Mouse (Mus musculus): ENCODE measurements around the gene Lcor. TPM values are rescaled to one million over a fixed set of nuclear protein-coding genes. Genes with fewer than 3 reads are reported as not detected.

Lcor gene
- polyA plus RNA-seq, 1 experiment from 2014 or later = 9.2 TPM

GRCm38 (mm10) chr19:41476530-41477249 is 5.7 kb upstream of the Lcor start:
- no peak for ATAC-seq (ENCODE audit: extremely low read depth, insufficient number of reproducible peaks, low FRiP score, low TSS enrichment)
- Histone ChIP-seq H3K4me1 (peaks cover 7% of the 10 kb centered on the region), H3K27me3 (replicated peaks) (no peaks in the 10 kb centered on the region), H3K4me3 (no peak overlapping the region), H3K9ac (no peak overlapping the region), H3K4me2 (no peak overlapping the region), H3K36me3 (no peaks in the 10 kb centered on the region), H3K9me3 (no peaks in the 10 kb centered on the region), H3K27ac (replicated peaks) (no peak overlapping the region)
- 79% methylated on average over 3 of the region's 3 CpGs for WGBS

- WGBS = 10% methylated on average over 15 of the region's 15 CpGs
- Histone ChIP-seq H3K4me3 (peak overlapping the region; percentile 96), H3K9me3 (no peaks in the 10 kb centered on the region), H3K27ac (replicated peaks) (peak overlapping the region; percentile 99), H3K4me2 (peak overlapping the region; percentile 81), H3K4me1 (peaks cover 31% of the 10 kb centered on the region), H3K36me3 (no peaks in the 10 kb centered on the region), H3K9ac (peak overlapping the region; percentile 97), H3K27me3 (replicated peaks) (no peaks in the 10 kb centered on the region)
- ATAC-seq (ENCODE audit: extremely low read depth, insufficient number of reproducible peaks, low FRiP score, low TSS enrichment) = no peak
These were observed 1.2 kb upstream of the Lcor start for GRCm38 (mm10) chr19:41481030-41481886.

DNA sequence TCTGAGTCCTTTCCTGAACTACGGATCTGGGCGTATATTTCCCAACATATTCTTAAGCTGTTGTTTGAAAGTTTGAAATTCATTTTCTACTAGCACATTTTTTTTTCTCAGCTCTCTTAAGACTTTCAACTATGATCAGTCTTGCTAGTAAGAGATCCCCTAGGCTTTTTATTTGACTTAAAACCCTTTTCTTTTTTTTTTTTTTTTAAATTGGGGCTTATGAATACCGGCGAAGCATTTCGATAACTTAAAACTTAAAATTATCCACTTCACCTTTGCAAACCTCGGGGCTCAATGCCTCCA is 599 bp upstream of the Lcor start:
- Histone ChIP-seq H3K4me2 (peak overlapping the region; percentile 81), H3K27me3 (replicated peaks) (no peaks in the 10 kb centered on the region), H3K27ac (replicated peaks) (peak overlapping the region; percentile 99), H3K9me3 (no peaks in the 10 kb centered on the region), H3K9ac (peak overlapping the region; percentile 97), H3K36me3 (no peaks in the 10 kb centered on the region), H3K4me1 (peaks cover 36% of the 10 kb centered on the region), H3K4me3 (peak overlapping the region; percentile 96)
- ATAC-seq (ENCODE audit: extremely low read depth, insufficient number of reproducible peaks, low FRiP score, low TSS enrichment) = no peak
- 5% methylated on average over 6 of the region's 6 CpGs for WGBS

GRCm38 (mm10) chr19:41482909-41483444 is 540 bp downstream of the Lcor start:
- no peaks in the 10 kb centered on the region for H3K9me3 ChIP-seq
- no peaks in the 10 kb centered on the region for H3K36me3 ChIP-seq
- peak overlapping the region; percentile 96 for H3K4me3 ChIP-seq
- peak; percentile 73 for ATAC-seq (ENCODE audit: extremely low read depth, insufficient number of reproducible peaks, low FRiP score, low TSS enrichment)
- H3K4me1 ChIP-seq = peaks cover 41% of the 10 kb centered on the region
- H3K27ac ChIP-seq (replicated peaks) = peak overlapping the region; percentile 99
- WGBS = under 1% methylated on average over 62 of the region's 91 CpGs
- H3K27me3 ChIP-seq (replicated peaks) = no peaks in the 10 kb centered on the region
- H3K9ac ChIP-seq = peak overlapping the region; percentile 97
- peak overlapping the region; percentile 81 for H3K4me2 ChIP-seq

DNA sequence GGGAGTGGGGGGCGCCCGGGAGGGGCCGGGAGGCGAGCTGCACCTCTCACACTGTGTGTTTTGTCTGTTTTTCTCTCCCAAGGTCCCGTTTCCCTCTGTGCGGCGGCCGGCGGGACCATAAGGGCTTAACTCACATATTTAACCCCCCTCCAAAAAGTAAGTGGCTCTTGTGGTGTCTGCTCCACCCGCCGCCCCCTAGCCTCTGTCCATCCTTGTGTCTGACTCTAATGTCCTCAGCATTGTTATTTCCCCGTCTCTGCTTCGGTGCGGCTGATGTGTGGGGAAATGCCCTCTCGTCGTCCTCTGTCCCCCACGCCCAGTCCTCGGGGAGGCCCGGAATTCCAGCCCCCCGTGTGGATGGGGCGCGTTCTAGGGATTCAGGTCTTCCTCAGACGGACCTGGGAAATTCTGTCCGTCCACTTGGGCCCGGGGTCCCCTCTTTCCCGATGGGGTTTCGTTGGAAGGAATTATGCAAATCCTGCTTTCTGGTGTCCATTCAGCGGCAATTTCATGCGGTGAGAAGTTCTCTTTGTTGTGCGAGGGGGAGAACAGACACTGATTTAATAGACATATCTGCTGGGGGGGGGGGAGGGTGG is 1.1 kb downstream of the Lcor start:
- under 1% methylated on average over 30 of the region's 30 CpGs for WGBS
- ATAC-seq (ENCODE audit: extremely low read depth, insufficient number of reproducible peaks, low FRiP score, low TSS enrichment) = no peak; the same call in 1 of the 2 replicates

GRCm38 (mm10) chr19:41484361-41484760 is 1.9 kb downstream of the Lcor start:
- H3K4me1 ChIP-seq = peaks cover 41% of the 10 kb centered on the region
- no peak for ATAC-seq (ENCODE audit: extremely low read depth, insufficient number of reproducible peaks, low FRiP score, low TSS enrichment)
- H3K4me3 ChIP-seq = peak overlapping the region; percentile 96
- H3K4me2 ChIP-seq = peak overlapping the region; percentile 81
- no peaks in the 10 kb centered on the region for H3K27me3 ChIP-seq (replicated peaks)
- WGBS = 32% methylated on average over 5 of the region's 5 CpGs
- no peaks in the 10 kb centered on the region for H3K9me3 ChIP-seq
- no peaks in the 10 kb centered on the region for H3K36me3 ChIP-seq
- H3K9ac ChIP-seq = peak overlapping the region; percentile 73
- no peak overlapping the region for H3K27ac ChIP-seq (replicated peaks)

More for the DNA sequence above, 1.1 kb downstream of the Lcor start:
- H3K4me1 ChIP-seq = peaks cover 41% of the 10 kb centered on the region
- no peaks in the 10 kb centered on the region for H3K36me3 ChIP-seq
- peak overlapping the region; percentile 81 for H3K4me2 ChIP-seq
- peak overlapping the region; percentile 96 for H3K4me3 ChIP-seq
- H3K9ac ChIP-seq = peak overlapping the region; percentile 97
- no peaks in the 10 kb centered on the region for H3K27me3 ChIP-seq (replicated peaks)
- H3K9me3 ChIP-seq = no peaks in the 10 kb centered on the region
- peak overlapping the region; percentile 99 for H3K27ac ChIP-seq (replicated peaks)

GRCm38 (mm10) chr19:41495382-41496032 is 13.1 kb downstream of the Lcor start:
- H3K27ac ChIP-seq (replicated peaks) = no peak overlapping the region
- ATAC-seq (ENCODE audit: extremely low read depth, insufficient number of reproducible peaks, low FRiP score, low TSS enrichment) = no peak
- H3K4me3 ChIP-seq = no peak overlapping the region
- no peak overlapping the region for H3K9ac ChIP-seq
- no peaks in the 10 kb centered on the region for H3K9me3 ChIP-seq
- no peaks in the 10 kb centered on the region for H3K27me3 ChIP-seq (replicated peaks)
- peaks cover 13% of the 10 kb centered on the region for H3K4me1 ChIP-seq
- peaks cover 6% of the 10 kb centered on the region; the same call in 1 of the 2 replicates for H3K36me3 ChIP-seq
- no peak overlapping the region for H3K4me2 ChIP-seq
- 63% methylated on average over 4 of the region's 4 CpGs for WGBS

DNA sequence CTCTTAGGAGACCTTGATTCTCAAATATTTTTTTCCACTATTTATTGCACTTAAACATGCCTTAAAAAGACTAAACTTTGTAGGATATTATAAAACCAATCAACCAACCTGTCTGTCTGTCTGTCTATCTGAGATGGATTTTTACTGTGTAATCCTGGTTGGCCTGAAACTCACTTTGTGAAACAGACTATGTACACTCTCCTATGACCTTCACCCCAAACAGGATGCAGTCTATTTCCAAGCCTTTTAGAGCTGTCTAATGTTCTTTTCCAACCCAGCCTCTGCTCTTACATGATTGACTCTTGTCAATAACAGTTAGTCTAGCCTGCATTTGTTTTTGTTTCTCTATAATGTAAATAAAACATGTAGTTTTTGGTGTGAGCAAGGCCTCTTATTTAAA is 13.6 kb downstream of the Lcor start:
- H3K27me3 ChIP-seq (replicated peaks) = no peaks in the 10 kb centered on the region
- no peak overlapping the region for H3K27ac ChIP-seq (replicated peaks)
- H3K36me3 ChIP-seq = peaks cover 6% of the 10 kb centered on the region; the same call in 1 of the 2 replicates
- no peaks in the 10 kb centered on the region for H3K9me3 ChIP-seq
- no peak overlapping the region for H3K9ac ChIP-seq
- no peak overlapping the region for H3K4me3 ChIP-seq
- no peak overlapping the region for H3K4me2 ChIP-seq
- no peak for ATAC-seq (ENCODE audit: extremely low read depth, insufficient number of reproducible peaks, low FRiP score, low TSS enrichment)
- H3K4me1 ChIP-seq = peaks cover 13% of the 10 kb centered on the region

DNA sequence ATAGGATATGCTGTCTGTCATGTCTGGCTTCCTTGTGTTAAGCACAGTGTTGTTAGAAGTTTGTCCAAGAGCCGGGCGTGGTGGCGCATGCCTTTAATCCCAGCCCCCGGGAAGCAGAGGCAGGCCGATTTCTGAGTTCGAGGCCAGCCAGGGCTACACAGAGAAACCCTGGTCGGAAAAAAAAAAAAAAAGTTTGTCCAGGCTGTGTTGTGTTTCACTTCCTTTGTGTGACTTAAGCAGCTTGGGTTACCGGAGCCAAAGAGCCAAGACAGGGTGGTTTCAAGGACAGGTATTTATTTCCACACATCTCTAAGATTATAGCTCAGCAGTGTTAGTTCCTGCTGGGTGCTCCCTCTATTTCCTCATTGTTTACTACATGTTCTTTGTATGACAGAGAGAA is 25.4 kb downstream of the Lcor start:
- 91% methylated on average over 8 of the region's 8 CpGs for WGBS
- Histone ChIP-seq H3K9ac (no peak overlapping the region), H3K27me3 (replicated peaks) (no peaks in the 10 kb centered on the region), H3K36me3 (peaks cover 6% of the 10 kb centered on the region; the same call in 1 of the 2 replicates), H3K9me3 (no peaks in the 10 kb centered on the region), H3K27ac (replicated peaks) (no peak overlapping the region), H3K4me1 (peaks cover 10% of the 10 kb centered on the region), H3K4me2 (no peak overlapping the region), H3K4me3 (no peak overlapping the region)
- no peak for ATAC-seq (ENCODE audit: extremely low read depth, insufficient number of reproducible peaks, low FRiP score, low TSS enrichment)

DNA sequence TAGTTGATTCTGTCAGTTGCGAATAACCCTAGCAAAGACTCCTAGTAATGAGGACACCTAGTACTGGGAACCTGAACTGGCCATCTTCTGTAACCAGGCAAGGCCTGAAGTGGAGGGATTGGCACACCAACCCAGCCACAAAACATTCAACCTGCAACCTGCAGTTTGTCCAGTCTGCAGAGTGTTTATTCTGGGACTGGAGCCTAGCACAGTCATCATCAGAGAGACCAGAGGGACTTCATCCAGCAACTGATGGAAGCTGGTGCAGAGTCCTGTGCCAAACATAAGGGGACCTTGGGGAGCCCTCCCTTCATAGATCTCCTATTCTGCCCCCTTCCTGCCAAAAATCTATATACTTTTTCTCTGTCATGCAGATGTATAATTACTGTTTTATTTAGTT is 32.4 kb downstream of the Lcor start:
- 96% methylated on average over 1 of the region's 1 CpGs for WGBS
- ATAC-seq (ENCODE audit: extremely low read depth, insufficient number of reproducible peaks, low FRiP score, low TSS enrichment) = no peak
- Histone ChIP-seq H3K27me3 (replicated peaks) (no peaks in the 10 kb centered on the region), H3K27ac (replicated peaks) (no peak overlapping the region), H3K36me3 (no peaks in the 10 kb centered on the region; the same call in 1 of the 2 replicates), H3K9ac (no peak overlapping the region), H3K4me2 (no peak overlapping the region), H3K4me3 (no peak overlapping the region), H3K9me3 (no peaks in the 10 kb centered on the region), H3K4me1 (peaks cover 28% of the 10 kb centered on the region)

DNA sequence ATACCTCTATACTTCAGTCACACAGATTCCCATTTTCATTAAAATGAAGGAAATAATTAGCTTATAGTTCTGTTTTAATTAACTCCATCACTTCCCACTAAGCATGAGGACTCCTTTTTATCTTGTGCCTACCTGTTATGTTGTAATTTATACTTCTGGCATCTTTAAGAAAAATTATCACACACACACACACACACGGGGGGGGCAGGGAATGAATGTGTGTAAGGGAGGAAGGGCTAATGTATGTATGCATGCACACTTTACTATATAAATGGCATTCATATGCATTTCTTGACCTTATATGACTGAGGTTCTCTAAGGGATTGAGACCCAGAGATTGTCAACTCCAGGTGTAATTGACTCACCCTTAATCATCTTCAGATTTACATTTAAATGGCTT is 33.1 kb downstream of the Lcor start:
- no peak for ATAC-seq (ENCODE audit: extremely low read depth, insufficient number of reproducible peaks, low FRiP score, low TSS enrichment)

More for the DNA sequence above, 33.1 kb downstream of the Lcor start:
- Histone ChIP-seq H3K9ac (no peak overlapping the region), H3K27ac (replicated peaks) (no peak overlapping the region), H3K4me2 (no peak overlapping the region), H3K4me1 (peaks cover 28% of the 10 kb centered on the region), H3K4me3 (no peak overlapping the region), H3K36me3 (no peaks in the 10 kb centered on the region; the same call in 1 of the 2 replicates), H3K9me3 (no peaks in the 10 kb centered on the region), H3K27me3 (replicated peaks) (no peaks in the 10 kb centered on the region)
- WGBS = 83% methylated on average over 1 of the region's 1 CpGs

Data from heart, embryonic 13.5 days (tissue).